Mouse (Mus musculus): ENCODE results near the gene Trpm6. TPM values are rescaled to one million over a fixed set of nuclear protein-coding genes. Genes with fewer than 3 reads are reported as not detected.

The Trpm6 gene
- polyA plus RNA-seq, 1 experiment from 2014 or later = 0.12 TPM

GRCm38 (mm10) chr19:18868311-18868710 is 118.5 kb downstream of the Trpm6 start:
- Histone ChIP-seq H3K36me3 (no peaks in the 10 kb centered on the region), H3K4me1 (no peaks in the 10 kb centered on the region), H3K4me2 (no peak overlapping the region), H3K27me3 (no peaks in the 10 kb centered on the region), H3K9me3 (no peaks in the 10 kb centered on the region), H3K4me3 (no peak overlapping the region), H3K9ac (no peak overlapping the region), H3K27ac (no peak overlapping the region)
- WGBS = 54% methylated on average over 4 of the region's 4 CpGs
- no peak for ATAC-seq (ENCODE audit: insufficient number of reproducible peaks, low FRiP score, low TSS enrichment, low read depth)

- H3K4me2 ChIP-seq = no peak overlapping the region
- no peaks in the 10 kb centered on the region for H3K36me3 ChIP-seq
- H3K9ac ChIP-seq = no peak overlapping the region
- no peak overlapping the region for H3K27ac ChIP-seq
- H3K9me3 ChIP-seq = no peaks in the 10 kb centered on the region
- ATAC-seq (ENCODE audit: insufficient number of reproducible peaks, low FRiP score, low TSS enrichment, low read depth) = no peak
- H3K4me3 ChIP-seq = no peak overlapping the region
- no peaks in the 10 kb centered on the region for H3K4me1 ChIP-seq
- WGBS = 44% methylated on average over 6 of the region's 6 CpGs
- no peaks in the 10 kb centered on the region for H3K27me3 ChIP-seq
Observed at GRCm38 (mm10) chr19:18872792-18873569, 123.2 kb downstream of the Trpm6 start.

DNA sequence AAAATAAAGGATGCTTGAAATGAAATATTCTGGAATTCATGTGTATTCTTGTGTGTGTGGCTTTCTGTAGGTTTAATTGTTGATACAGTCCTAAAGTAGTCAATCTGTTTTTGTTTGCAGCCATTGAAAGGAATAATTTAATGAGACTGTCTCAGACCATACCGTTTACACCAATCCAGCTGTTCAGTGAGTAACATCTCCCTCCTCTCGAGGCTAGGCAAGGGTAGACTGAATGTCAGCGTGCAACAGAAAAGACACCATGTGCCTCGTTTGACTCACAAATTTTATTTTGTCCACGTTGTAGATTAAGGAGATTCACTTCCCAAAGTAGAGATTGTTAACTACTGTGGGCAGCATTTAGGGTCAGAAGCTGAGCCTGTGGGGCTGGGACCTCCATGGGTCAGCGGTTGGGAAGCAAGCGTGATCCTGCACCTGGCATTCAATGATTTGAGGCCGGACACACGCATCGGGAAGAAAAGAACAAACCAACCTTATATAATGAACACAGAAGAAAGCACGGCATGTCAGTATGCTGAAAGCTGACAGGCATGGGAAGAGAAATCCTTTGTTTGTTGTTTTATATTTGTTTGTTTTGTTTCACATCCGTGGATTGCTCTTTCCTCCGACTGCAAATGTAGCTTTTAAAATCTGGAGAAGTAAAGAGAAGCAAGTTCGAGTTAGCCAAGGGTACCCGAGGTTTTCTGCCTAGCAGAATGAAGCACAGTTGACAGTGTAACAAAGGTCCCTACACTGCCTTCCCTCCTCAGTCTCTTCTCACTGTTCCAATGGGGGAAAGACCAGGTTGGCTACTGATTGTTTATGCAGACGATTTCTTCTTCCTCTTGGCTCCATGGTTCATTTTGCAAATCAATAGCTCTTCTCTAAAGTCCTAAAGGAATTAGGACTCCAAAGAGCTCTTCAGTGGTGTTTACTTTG is 124.2 kb downstream of the Trpm6 start:
- Histone ChIP-seq H3K4me1 (no peaks in the 10 kb centered on the region), H3K27ac (no peak overlapping the region), H3K27me3 (no peaks in the 10 kb centered on the region), H3K36me3 (no peaks in the 10 kb centered on the region), H3K9me3 (no peaks in the 10 kb centered on the region), H3K4me3 (no peak overlapping the region), H3K4me2 (no peak overlapping the region), H3K9ac (no peak overlapping the region)
- no peak for ATAC-seq (ENCODE audit: insufficient number of reproducible peaks, low FRiP score, low TSS enrichment, low read depth)
- WGBS = 71% methylated on average over 16 of the region's 16 CpGs

GRCm38 (mm10) chr19:18879264-18879663 is 129.5 kb downstream of the Trpm6 start:
- H3K4me1 ChIP-seq = no peaks in the 10 kb centered on the region
- 53% methylated on average over 4 of the region's 4 CpGs for WGBS
- H3K4me3 ChIP-seq = no peak overlapping the region
- no peak overlapping the region for H3K4me2 ChIP-seq
- no peak overlapping the region for H3K27ac ChIP-seq
- H3K9me3 ChIP-seq = no peaks in the 10 kb centered on the region
- no peaks in the 10 kb centered on the region for H3K27me3 ChIP-seq
- H3K36me3 ChIP-seq = no peaks in the 10 kb centered on the region
- no peak overlapping the region for H3K9ac ChIP-seq
- no peak for ATAC-seq (ENCODE audit: insufficient number of reproducible peaks, low FRiP score, low TSS enrichment, low read depth)

DNA sequence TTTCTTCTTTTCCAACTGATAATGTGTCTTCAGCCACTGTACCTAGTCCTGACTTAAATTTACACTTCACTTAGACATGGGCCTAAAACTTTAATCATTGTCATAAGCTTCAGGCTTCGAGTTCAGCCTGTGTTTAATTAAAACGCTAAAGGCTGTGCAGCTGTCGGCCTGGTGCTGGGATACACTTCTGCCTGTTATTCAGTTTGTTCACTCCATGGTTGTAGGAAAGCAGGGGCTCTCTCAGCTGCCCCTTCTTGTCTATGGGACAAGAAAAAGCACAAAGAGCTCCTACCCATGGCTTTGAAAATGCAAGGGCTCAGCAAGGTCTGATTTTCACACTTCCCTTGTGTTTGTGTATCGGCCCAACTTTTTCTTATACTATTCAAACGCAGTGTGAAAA is 131.4 kb downstream of the Trpm6 start:
- no peak overlapping the region for H3K4me2 ChIP-seq
- no peak overlapping the region for H3K9ac ChIP-seq
- ATAC-seq (ENCODE audit: insufficient number of reproducible peaks, low FRiP score, low TSS enrichment, low read depth) = no peak
- no peaks in the 10 kb centered on the region for H3K36me3 ChIP-seq
- no peaks in the 10 kb centered on the region for H3K4me1 ChIP-seq
- H3K9me3 ChIP-seq = no peaks in the 10 kb centered on the region
- H3K27ac ChIP-seq = no peak overlapping the region
- WGBS = 52% methylated on average over 5 of the region's 5 CpGs
- no peak overlapping the region for H3K4me3 ChIP-seq
- no peaks in the 10 kb centered on the region for H3K27me3 ChIP-seq

GRCm38 (mm10) chr19:18887646-18888407 is 138.0 kb downstream of the Trpm6 start:
- 23% methylated on average over 11 of the region's 11 CpGs for WGBS

GRCm38 (mm10) chr19:18888491-18889116 is 138.8 kb downstream of the Trpm6 start:
- H3K9me3 ChIP-seq = no peaks in the 10 kb centered on the region
- H3K36me3 ChIP-seq = no peaks in the 10 kb centered on the region
- no peak for ATAC-seq (ENCODE audit: insufficient number of reproducible peaks, low FRiP score, low TSS enrichment, low read depth)
- no peak overlapping the region for H3K9ac ChIP-seq
- H3K27me3 ChIP-seq = no peaks in the 10 kb centered on the region
- H3K4me3 ChIP-seq = peak overlapping the region; percentile 19; the same call in 1 of the 2 replicates
- peak overlapping the region; percentile 35 for H3K4me2 ChIP-seq
- 25% methylated on average over 13 of the region's 13 CpGs for WGBS
- H3K4me1 ChIP-seq = peaks cover 4% of the 10 kb centered on the region; the same call in 1 of the 2 replicates
- H3K27ac ChIP-seq = no peak overlapping the region

More at GRCm38 (mm10) chr19:18887646-18888407, 138.0 kb downstream of the Trpm6 start:
- no peak overlapping the region for H3K9ac ChIP-seq
- H3K4me3 ChIP-seq = no peak overlapping the region
- peaks cover 4% of the 10 kb centered on the region; the same call in 1 of the 2 replicates for H3K4me1 ChIP-seq
- no peak overlapping the region for H3K4me2 ChIP-seq
- no peaks in the 10 kb centered on the region for H3K27me3 ChIP-seq
- no peak for ATAC-seq (ENCODE audit: insufficient number of reproducible peaks, low FRiP score, low TSS enrichment, low read depth)
- H3K27ac ChIP-seq = no peak overlapping the region
- no peaks in the 10 kb centered on the region for H3K9me3 ChIP-seq
- no peaks in the 10 kb centered on the region for H3K36me3 ChIP-seq

- H3K36me3 ChIP-seq = no peaks in the 10 kb centered on the region
- ATAC-seq (ENCODE audit: insufficient number of reproducible peaks, low FRiP score, low TSS enrichment, low read depth) = no peak
- no peak overlapping the region for H3K27ac ChIP-seq
- 9% methylated on average over 11 of the region's 11 CpGs for WGBS
- H3K27me3 ChIP-seq = no peaks in the 10 kb centered on the region
- H3K9ac ChIP-seq = no peak overlapping the region
- H3K4me3 ChIP-seq = peak overlapping the region; percentile 19
- peak overlapping the region; percentile 35 for H3K4me2 ChIP-seq
- no peaks in the 10 kb centered on the region for H3K9me3 ChIP-seq
- peaks cover 4% of the 10 kb centered on the region; the same call in 1 of the 2 replicates for H3K4me1 ChIP-seq
Observed at GRCm38 (mm10) chr19:18889117-18889627, 139.4 kb downstream of the Trpm6 start.

DNA sequence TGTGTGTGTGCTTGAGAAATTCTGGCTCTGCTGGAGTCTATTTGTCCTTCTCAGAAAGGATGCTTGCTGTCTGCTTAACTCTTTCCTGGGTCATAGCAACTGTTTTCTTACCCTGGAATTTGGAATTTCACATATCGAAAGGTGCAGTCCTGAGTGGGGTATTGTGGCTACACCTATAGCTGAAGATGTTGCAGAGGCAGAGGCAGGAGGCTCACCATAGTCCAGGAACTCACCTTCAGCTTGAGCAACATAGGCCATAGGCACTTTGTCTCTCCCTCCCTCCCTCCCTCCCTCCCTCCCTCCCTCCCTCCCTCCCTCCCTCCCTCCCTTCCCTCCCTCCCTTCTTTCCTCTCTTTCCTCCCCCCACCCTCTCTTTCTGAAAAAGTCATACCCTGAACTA is 139.8 kb downstream of the Trpm6 start:
- Histone ChIP-seq H3K27ac (no peak overlapping the region), H3K4me2 (peak overlapping the region; percentile 35), H3K4me1 (peaks cover 4% of the 10 kb centered on the region; the same call in 1 of the 2 replicates), H3K4me3 (no peak overlapping the region), H3K27me3 (no peaks in the 10 kb centered on the region), H3K9me3 (no peaks in the 10 kb centered on the region), H3K36me3 (no peaks in the 10 kb centered on the region), H3K9ac (no peak overlapping the region)
- no peak for ATAC-seq (ENCODE audit: insufficient number of reproducible peaks, low FRiP score, low TSS enrichment, low read depth)
- 95% methylated on average over 1 of the region's 1 CpGs for whole genome bisulfite sequencing

DNA sequence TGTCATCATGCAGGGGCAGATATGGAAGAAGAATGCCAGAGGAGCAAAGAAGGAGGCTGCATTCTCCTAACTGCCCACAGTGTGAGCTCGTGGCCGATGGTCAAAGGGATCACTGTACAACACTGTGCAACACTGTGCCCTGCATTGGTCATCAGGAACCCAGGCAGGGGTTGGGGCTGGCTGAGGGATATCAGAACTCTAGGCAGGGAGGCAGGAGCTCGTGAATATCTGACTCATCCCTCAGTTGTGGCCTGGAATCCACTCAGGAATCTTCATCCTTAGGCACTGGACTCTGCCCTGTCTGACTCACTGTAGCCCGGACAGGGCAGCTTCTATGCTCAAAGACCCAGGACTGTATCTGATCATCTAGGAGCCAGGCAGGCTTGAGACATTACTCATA is 140.4 kb downstream of the Trpm6 start:
- no peaks in the 10 kb centered on the region for H3K9me3 ChIP-seq
- H3K36me3 ChIP-seq = no peaks in the 10 kb centered on the region
- no peak overlapping the region for H3K27ac ChIP-seq
- H3K4me3 ChIP-seq = no peak overlapping the region
- H3K4me2 ChIP-seq = no peak overlapping the region
- WGBS = 77% methylated on average over 4 of the region's 4 CpGs
- H3K4me1 ChIP-seq = peaks cover 4% of the 10 kb centered on the region; the same call in 1 of the 2 replicates
- H3K9ac ChIP-seq = no peak overlapping the region
- no peak for ATAC-seq (ENCODE audit: insufficient number of reproducible peaks, low FRiP score, low TSS enrichment, low read depth)
- H3K27me3 ChIP-seq = no peaks in the 10 kb centered on the region

DNA sequence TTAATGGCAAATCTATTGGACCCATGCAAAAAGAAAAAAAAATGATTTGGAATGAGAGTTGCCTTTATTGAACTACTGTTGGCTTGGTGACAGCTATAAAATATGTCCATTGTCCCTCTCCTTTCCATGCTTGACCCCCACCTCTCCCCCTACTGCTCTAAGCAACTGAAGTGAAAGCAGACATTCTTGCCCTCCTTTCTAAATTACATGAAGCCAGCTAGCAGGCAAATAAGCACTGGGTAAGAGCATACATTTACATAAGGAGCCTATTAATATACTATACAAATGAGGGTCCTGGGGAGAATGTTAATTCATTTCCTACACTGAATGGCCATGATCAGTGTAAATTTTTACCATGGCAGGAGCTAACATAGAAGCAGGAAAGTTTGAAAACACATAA is 148.5 kb downstream of the Trpm6 start:
- no peaks in the 10 kb centered on the region for H3K27me3 ChIP-seq
- no peaks in the 10 kb centered on the region for H3K9me3 ChIP-seq
- no peak overlapping the region for H3K4me2 ChIP-seq
- peaks cover 7% of the 10 kb centered on the region; the same call in 1 of the 2 replicates for H3K4me1 ChIP-seq
- no peak overlapping the region for H3K27ac ChIP-seq
- H3K9ac ChIP-seq = no peak overlapping the region
- no peak for ATAC-seq (ENCODE audit: insufficient number of reproducible peaks, low FRiP score, low TSS enrichment, low read depth)
- no peaks in the 10 kb centered on the region for H3K36me3 ChIP-seq
- no peak overlapping the region for H3K4me3 ChIP-seq

Data from limb, embryonic 15.5 days (tissue).